Mouse (Mus musculus): ENCODE measurements around the gene Lexm. TPM values are rescaled to one million over a fixed set of nuclear protein-coding genes. Genes with fewer than 3 reads are reported as not detected.

Lexm gene
- polyA plus RNA-seq (2016; fragmentation: Nextera tagmentation; extraction: Ambion mirVana), result 0.23 TPM in 2 replicates

- no peak for ATAC-seq (ENCODE audit: low FRiP score, low read depth)
- Histone ChIP-seq H3K4me1 (peaks cover 13% of the 10 kb centered on the region), H3K36me3 (no peaks in the 10 kb centered on the region), H3K9me3 (no peaks in the 10 kb centered on the region), H3K27ac (no peak within 1 kb of the TSS), H3K4me2 (replicated peaks) (peak within 1 kb of the TSS; percentile 56), H3K4me3 (0 out of 2 replicates have a peak within 1 kb of the TSS, but pooled peaks have one; percentile 9), H3K9ac (no peak within 1 kb of the TSS), H3K27me3 (replicated peaks) (peaks cover 7% of the 10 kb centered on the region)
- 2% methylated on average over 19 of the region's 19 CpGs for WGBS
These were observed at the start of gene Lexm for GRCm38 (mm10) chr4:106617056-106617455. Gene Lexm (minus strand): TSS chr4:106617241.

GRCm38 (mm10) chr4:106666546-106666945 lies 49.5 kb upstream of the Lexm start:
- 94% methylated on average over 2 of the region's 2 CpGs for WGBS
- peaks cover 99% of the 10 kb centered on the region for H3K36me3 ChIP-seq
- no peaks in the 10 kb centered on the region for H3K27me3 ChIP-seq (replicated peaks)
- H3K4me3 ChIP-seq, result no peak overlapping the region
- no peak overlapping the region for H3K4me2 ChIP-seq (replicated peaks)
- no peaks in the 10 kb centered on the region for H3K9me3 ChIP-seq
- H3K27ac ChIP-seq, result no peak overlapping the region
- H3K4me1 ChIP-seq, result no peaks in the 10 kb centered on the region
- no peak overlapping the region for H3K9ac ChIP-seq
- ATAC-seq (ENCODE audit: low FRiP score, low read depth), result no peak

GRCm38 (mm10) chr4:106665673-106666072 lies 48.6 kb upstream of the Lexm start:
- no peak for ATAC-seq (ENCODE audit: low FRiP score, low read depth)
- Histone ChIP-seq H3K27ac (no peak overlapping the region), H3K4me1 (no peaks in the 10 kb centered on the region), H3K27me3 (replicated peaks) (no peaks in the 10 kb centered on the region), H3K9ac (no peak overlapping the region), H3K4me3 (no peak overlapping the region), H3K4me2 (replicated peaks) (no peak overlapping the region), H3K9me3 (no peaks in the 10 kb centered on the region), H3K36me3 (peaks cover 98% of the 10 kb centered on the region)
- WGBS, result 94% methylated on average over 10 of the region's 10 CpGs

- no peak overlapping the region for H3K9ac ChIP-seq
- H3K4me1 ChIP-seq, result no peaks in the 10 kb centered on the region
- H3K36me3 ChIP-seq, result peaks cover 98% of the 10 kb centered on the region
- H3K27ac ChIP-seq, result no peak overlapping the region
- WGBS, result 99% methylated on average over 2 of the region's 2 CpGs
- no peaks in the 10 kb centered on the region for H3K27me3 ChIP-seq (replicated peaks)
- no peak overlapping the region for H3K4me2 ChIP-seq (replicated peaks)
- H3K9me3 ChIP-seq, result no peaks in the 10 kb centered on the region
- no peak overlapping the region for H3K4me3 ChIP-seq
- no peak for ATAC-seq (ENCODE audit: low FRiP score, low read depth)
These were observed 48.2 kb upstream of the Lexm start for GRCm38 (mm10) chr4:106665269-106665668.

GRCm38 (mm10) chr4:106664697-106665096 lies 47.7 kb upstream of the Lexm start:
- Histone ChIP-seq H3K4me1 (no peaks in the 10 kb centered on the region), H3K27ac (no peak overlapping the region), H3K9ac (no peak overlapping the region), H3K36me3 (peaks cover 98% of the 10 kb centered on the region), H3K4me2 (replicated peaks) (no peak overlapping the region), H3K4me3 (no peak overlapping the region), H3K9me3 (no peaks in the 10 kb centered on the region), H3K27me3 (replicated peaks) (no peaks in the 10 kb centered on the region)
- 94% methylated on average over 6 of the region's 6 CpGs for WGBS
- no peak for ATAC-seq (ENCODE audit: low FRiP score, low read depth)

- no peak overlapping the region for H3K9ac ChIP-seq
- H3K4me3 ChIP-seq, result no peak overlapping the region
- H3K36me3 ChIP-seq, result peaks cover 98% of the 10 kb centered on the region
- no peaks in the 10 kb centered on the region for H3K4me1 ChIP-seq
- WGBS, result 97% methylated on average over 5 of the region's 5 CpGs
- H3K9me3 ChIP-seq, result no peaks in the 10 kb centered on the region
- no peak for ATAC-seq (ENCODE audit: low FRiP score, low read depth)
- H3K4me2 ChIP-seq (replicated peaks), result no peak overlapping the region
- no peaks in the 10 kb centered on the region for H3K27me3 ChIP-seq (replicated peaks)
- H3K27ac ChIP-seq, result no peak overlapping the region
These were observed 47.0 kb upstream of the Lexm start for GRCm38 (mm10) chr4:106663956-106664470.

- H3K27me3 ChIP-seq (replicated peaks), result no peaks in the 10 kb centered on the region
- H3K36me3 ChIP-seq, result peaks cover 43% of the 10 kb centered on the region
- no peak overlapping the region for H3K27ac ChIP-seq
- H3K4me3 ChIP-seq, result no peak overlapping the region
- no peak overlapping the region for H3K4me2 ChIP-seq (replicated peaks)
- H3K9ac ChIP-seq, result no peak overlapping the region
- H3K9me3 ChIP-seq, result no peaks in the 10 kb centered on the region
- peaks cover 7% of the 10 kb centered on the region for H3K4me1 ChIP-seq
- ATAC-seq (ENCODE audit: low FRiP score, low read depth), result no peak
- WGBS, result 87% methylated on average over 10 of the region's 10 CpGs
These were observed 38.6 kb upstream of the Lexm start for GRCm38 (mm10) chr4:106655681-106656080.

- Histone ChIP-seq H3K36me3 (peaks cover 23% of the 10 kb centered on the region), H3K4me3 (no peak overlapping the region), H3K4me1 (peaks cover 7% of the 10 kb centered on the region), H3K27ac (no peak overlapping the region), H3K27me3 (replicated peaks) (no peaks in the 10 kb centered on the region), H3K9me3 (no peaks in the 10 kb centered on the region), H3K4me2 (replicated peaks) (no peak overlapping the region), H3K9ac (no peak overlapping the region)
- 95% methylated on average over 15 of the region's 15 CpGs for WGBS
- no peak for ATAC-seq (ENCODE audit: low FRiP score, low read depth)
These were observed 36.0 kb upstream of the Lexm start for GRCm38 (mm10) chr4:106653051-106653450.

- Histone ChIP-seq H3K4me2 (replicated peaks) (no peak overlapping the region), H3K27ac (no peak overlapping the region), H3K27me3 (replicated peaks) (no peaks in the 10 kb centered on the region), H3K4me3 (no peak overlapping the region), H3K4me1 (peaks cover 7% of the 10 kb centered on the region), H3K36me3 (peaks cover 22% of the 10 kb centered on the region), H3K9me3 (no peaks in the 10 kb centered on the region), H3K9ac (no peak overlapping the region)
- WGBS, result 94% methylated on average over 3 of the region's 3 CpGs
- no peak for ATAC-seq (ENCODE audit: low FRiP score, low read depth)
These were observed 35.5 kb upstream of the Lexm start for GRCm38 (mm10) chr4:106652546-106652945.

GRCm38 (mm10) chr4:106650833-106651527 lies 33.9 kb upstream of the Lexm start, which contains the start of gene Pars2:
Gene Pars2 (plus strand): TSS chr4:106651069.
- no peak within 1 kb of the TSS for H3K27ac ChIP-seq
- H3K9ac ChIP-seq, result peak within 1 kb of the TSS; percentile 67
- 3% methylated on average over 40 of the region's 40 CpGs for WGBS
- peaks cover 22% of the 10 kb centered on the region for H3K36me3 ChIP-seq
- H3K9me3 ChIP-seq, result no peaks in the 10 kb centered on the region
- ATAC-seq (ENCODE audit: low FRiP score, low read depth), result peak; percentile 93
- no peaks in the 10 kb centered on the region for H3K27me3 ChIP-seq (replicated peaks)
- peak within 1 kb of the TSS; percentile 87 for H3K4me2 ChIP-seq (replicated peaks)
- peaks cover 7% of the 10 kb centered on the region for H3K4me1 ChIP-seq
- peak within 1 kb of the TSS; percentile 55 for H3K4me3 ChIP-seq

- Histone ChIP-seq H3K4me2 (replicated peaks) (no peak overlapping the region), H3K9me3 (no peaks in the 10 kb centered on the region), H3K9ac (no peak overlapping the region), H3K36me3 (no peaks in the 10 kb centered on the region), H3K4me1 (peaks cover 14% of the 10 kb centered on the region), H3K27me3 (replicated peaks) (no peaks in the 10 kb centered on the region), H3K4me3 (no peak overlapping the region), H3K27ac (no peak overlapping the region)
- ATAC-seq (ENCODE audit: low FRiP score, low read depth), result no peak
- WGBS, result 78% methylated on average over 6 of the region's 6 CpGs
These were observed 30.1 kb upstream of the Lexm start for GRCm38 (mm10) chr4:106647137-106647536.

- Histone ChIP-seq H3K9me3 (no peaks in the 10 kb centered on the region), H3K4me1 (peaks cover 7% of the 10 kb centered on the region), H3K9ac (no peak overlapping the region), H3K4me3 (no peak overlapping the region), H3K4me2 (replicated peaks) (no peak overlapping the region), H3K27me3 (replicated peaks) (no peaks in the 10 kb centered on the region), H3K36me3 (no peaks in the 10 kb centered on the region), H3K27ac (no peak overlapping the region)
- WGBS, result 73% methylated on average over 5 of the region's 5 CpGs
- no peak for ATAC-seq (ENCODE audit: low FRiP score, low read depth)
These were observed 28.8 kb upstream of the Lexm start for GRCm38 (mm10) chr4:106645797-106646196.

GRCm38 (mm10) chr4:106644218-106644610 lies 27.2 kb upstream of the Lexm start:
- Histone ChIP-seq H3K4me2 (replicated peaks) (no peak overlapping the region), H3K9ac (no peak overlapping the region), H3K4me3 (no peak overlapping the region), H3K27ac (no peak overlapping the region), H3K36me3 (no peaks in the 10 kb centered on the region), H3K4me1 (peaks cover 7% of the 10 kb centered on the region), H3K9me3 (no peaks in the 10 kb centered on the region), H3K27me3 (replicated peaks) (no peaks in the 10 kb centered on the region)
- WGBS, result 78% methylated on average over 6 of the region's 6 CpGs
- ATAC-seq (ENCODE audit: low FRiP score, low read depth), result no peak

Measured in neural tube, embryonic 12.5 days (tissue).